Mouse (Mus musculus): Measurements from ENCODE around the gene Oxt. TPM values are rescaled to one million over a fixed set of nuclear protein-coding genes. Genes with fewer than 3 reads are reported as not detected.

Gene Oxt
- polyA plus RNA-seq (2012), result not detected in 2 replicates

DNA sequence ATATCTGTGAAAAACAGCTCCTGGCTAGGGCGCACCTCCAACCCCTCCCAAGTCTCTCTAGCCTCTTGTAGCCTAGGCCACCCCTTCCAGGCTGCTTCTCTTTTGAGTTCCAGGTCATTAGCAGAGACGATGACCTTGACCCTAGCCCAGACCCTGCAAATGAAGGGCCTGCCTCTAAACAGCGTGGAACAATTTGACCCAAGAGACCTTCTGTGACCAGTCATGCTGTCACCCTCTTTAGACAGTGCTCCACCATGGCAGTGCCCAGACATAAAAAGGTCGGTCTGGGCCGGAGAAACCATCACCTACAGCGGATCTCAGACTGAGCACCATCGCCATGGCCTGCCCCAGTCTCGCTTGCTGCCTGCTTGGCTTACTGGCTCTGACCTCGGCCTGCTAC lies at the start of gene Oxt:
TSS of gene Oxt (plus strand) at position 301 of the 400 bp plus-strand sequence.
- TF ChIP-seq TAL1 (IDR thresholded peaks at IDR 0.05; ENCODE audit: low read length), result no peak
- no peak for TF ChIP-seq GATA1 (IDR thresholded peaks at IDR 0.05; ENCODE audit: low read length)
- Histone ChIP-seq H3K36me3 (ENCODE audit: control insufficient read depth) (no peaks in the 10 kb centered on the region), H3K4me3 (replicated peaks) (no peak within 1 kb of the TSS), H3K27me3 (ENCODE audit: control insufficient read depth) (peaks cover 75% of the 10 kb centered on the region), H3K9me3 (ENCODE audit: control insufficient read depth, low read length) (peaks cover 6% of the 10 kb centered on the region; the same call in 1 of the 2 replicates), H3K4me1 (ENCODE audit: control insufficient read depth) (peaks cover 6% of the 10 kb centered on the region)

DNA sequence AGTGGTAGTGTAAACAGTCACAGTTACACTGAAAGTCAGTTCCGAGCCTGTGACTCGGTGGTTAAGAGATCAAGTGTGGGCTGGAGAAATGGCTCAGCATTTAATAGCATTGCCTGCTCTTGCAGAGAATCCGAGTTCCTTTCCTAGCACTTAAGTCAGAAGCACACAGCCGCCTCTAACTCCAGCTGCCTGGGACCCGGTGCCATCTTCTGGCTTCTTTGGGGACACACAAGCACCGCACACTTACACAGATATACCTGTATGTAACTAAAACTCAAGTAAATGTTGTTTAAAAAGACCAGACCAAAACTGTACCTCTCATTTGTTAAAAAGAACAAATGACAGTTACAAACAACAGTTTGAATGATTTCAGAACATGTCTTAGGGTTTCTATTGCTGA lies 47.5 kb upstream of the Oxt start:
- Histone ChIP-seq H3K36me3 (ENCODE audit: control insufficient read depth) (peaks cover 74% of the 10 kb centered on the region), H3K27me3 (ENCODE audit: control insufficient read depth) (no peaks in the 10 kb centered on the region), H3K9me3 (ENCODE audit: control insufficient read depth, low read length) (no peaks in the 10 kb centered on the region), H3K4me1 (ENCODE audit: control insufficient read depth) (no peaks in the 10 kb centered on the region), H3K4me3 (replicated peaks) (no peak overlapping the region)
- no peak for TF ChIP-seq TAL1 (IDR thresholded peaks at IDR 0.05; ENCODE audit: low read length)
- TF ChIP-seq GATA1 (IDR thresholded peaks at IDR 0.05; ENCODE audit: low read length), result no peak

DNA sequence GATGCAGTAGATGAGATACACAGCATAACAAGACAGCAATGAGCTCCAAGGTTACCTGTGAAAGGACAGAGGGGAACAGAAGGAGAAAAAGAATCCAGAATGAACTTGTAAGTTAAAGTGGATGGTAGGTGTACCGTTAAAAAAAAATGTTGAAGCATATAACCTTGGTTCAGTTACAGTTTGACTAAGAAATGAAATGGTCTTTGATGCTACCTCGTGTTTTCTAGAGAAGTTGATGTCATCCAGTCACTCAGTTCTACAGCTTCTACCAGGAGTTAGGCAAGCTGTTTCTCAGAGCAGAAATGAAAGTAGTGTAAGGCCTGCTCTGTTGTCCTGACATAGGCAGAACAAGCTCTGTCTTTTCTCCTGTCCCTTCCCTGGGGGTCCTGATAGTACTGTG lies 46.7 kb upstream of the Oxt start:
- no peaks in the 10 kb centered on the region for H3K9me3 ChIP-seq (ENCODE audit: control insufficient read depth, low read length)
- H3K4me1 ChIP-seq (ENCODE audit: control insufficient read depth), result no peaks in the 10 kb centered on the region

DNA sequence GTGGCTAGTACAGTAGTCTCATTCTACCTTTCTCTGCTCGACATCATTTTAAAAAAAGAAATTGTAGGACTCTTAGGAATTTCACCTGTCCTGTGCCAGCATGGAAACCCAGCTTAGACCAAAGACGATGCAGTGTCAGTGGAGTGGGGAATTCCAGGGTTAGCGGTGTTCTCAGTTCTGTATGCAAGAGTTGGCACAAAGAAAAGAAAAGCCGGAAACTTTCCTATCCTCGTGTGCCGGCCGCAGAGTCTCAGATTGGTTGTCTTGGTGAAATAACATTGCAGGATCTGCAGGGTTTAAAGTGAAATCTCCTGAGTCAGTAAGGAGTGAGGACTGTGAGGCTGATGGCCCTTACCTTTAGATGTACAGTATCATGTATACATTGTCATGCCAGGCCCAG lies 46.0 kb upstream of the Oxt start:
- H3K36me3 ChIP-seq (ENCODE audit: control insufficient read depth), result peaks cover 72% of the 10 kb centered on the region
- no peak overlapping the region for H3K4me3 ChIP-seq (replicated peaks)
- no peaks in the 10 kb centered on the region for H3K4me1 ChIP-seq (ENCODE audit: control insufficient read depth)
- TF ChIP-seq TAL1 (IDR thresholded peaks at IDR 0.05; ENCODE audit: low read length) (no peak), GATA1 (IDR thresholded peaks at IDR 0.05; ENCODE audit: low read length) (no peak)
- no peaks in the 10 kb centered on the region for H3K9me3 ChIP-seq (ENCODE audit: control insufficient read depth, low read length)
- no peaks in the 10 kb centered on the region for H3K27me3 ChIP-seq (ENCODE audit: control insufficient read depth)

More for the DNA sequence above, 46.7 kb upstream of the Oxt start:
- Histone ChIP-seq H3K4me3 (replicated peaks) (no peak overlapping the region), H3K36me3 (ENCODE audit: control insufficient read depth) (peaks cover 73% of the 10 kb centered on the region), H3K27me3 (ENCODE audit: control insufficient read depth) (no peaks in the 10 kb centered on the region)
- no peak for TF ChIP-seq TAL1 (IDR thresholded peaks at IDR 0.05; ENCODE audit: low read length)

DNA sequence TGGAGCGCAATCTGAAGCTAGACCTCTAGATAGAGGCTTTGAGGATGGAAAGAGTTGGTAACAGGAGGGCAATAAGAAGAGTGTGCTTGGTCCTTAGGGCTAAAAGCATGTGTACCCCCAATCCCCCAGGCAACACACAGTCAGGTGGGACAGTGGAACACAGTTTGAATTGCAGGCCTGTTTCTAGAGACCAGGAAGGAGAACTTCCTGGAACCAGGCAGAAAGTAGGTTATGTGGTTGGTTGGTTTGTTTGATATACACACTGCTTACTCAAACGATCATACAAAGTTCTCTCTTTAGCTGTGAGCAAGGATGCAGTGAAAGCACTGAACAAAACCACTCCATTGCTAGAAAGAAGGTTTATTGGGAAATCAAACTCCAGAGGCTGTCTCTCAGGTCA lies 43.8 kb upstream of the Oxt start:
- Histone ChIP-seq H3K4me3 (replicated peaks) (no peak overlapping the region), H3K36me3 (ENCODE audit: control insufficient read depth) (peaks cover 77% of the 10 kb centered on the region), H3K9me3 (ENCODE audit: control insufficient read depth, low read length) (no peaks in the 10 kb centered on the region), H3K4me1 (ENCODE audit: control insufficient read depth) (no peaks in the 10 kb centered on the region), H3K27me3 (ENCODE audit: control insufficient read depth) (no peaks in the 10 kb centered on the region)
- TF ChIP-seq GATA1 (IDR thresholded peaks at IDR 0.05; ENCODE audit: low read length) (no peak), TAL1 (IDR thresholded peaks at IDR 0.05; ENCODE audit: low read length) (no peak)

DNA sequence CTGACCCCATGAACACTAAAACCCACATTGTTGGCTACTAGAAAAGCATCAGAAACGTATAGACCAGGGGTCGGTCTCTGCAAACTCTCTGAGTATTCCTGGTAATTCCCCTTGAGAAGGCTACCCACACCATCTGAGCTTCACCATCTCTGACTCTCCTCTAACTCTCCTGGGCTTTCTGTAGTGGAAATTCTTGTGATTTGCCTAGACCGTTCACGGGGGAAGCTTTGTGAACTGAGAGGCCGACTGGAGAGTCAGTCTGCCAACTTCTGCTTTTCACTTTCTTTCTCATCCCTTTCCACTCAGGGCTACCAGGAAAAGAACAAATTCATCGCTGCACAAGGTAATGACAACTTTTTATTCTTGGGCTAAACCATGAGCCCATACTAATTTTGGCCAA lies 41.0 kb upstream of the Oxt start:
- H3K4me1 ChIP-seq (ENCODE audit: control insufficient read depth), result no peaks in the 10 kb centered on the region
- peaks cover 84% of the 10 kb centered on the region for H3K36me3 ChIP-seq (ENCODE audit: control insufficient read depth)
- TF ChIP-seq TAL1 (IDR thresholded peaks at IDR 0.05; ENCODE audit: low read length), result no peak
- TF ChIP-seq GATA1 (IDR thresholded peaks at IDR 0.05; ENCODE audit: low read length), result no peak
- no peaks in the 10 kb centered on the region for H3K27me3 ChIP-seq (ENCODE audit: control insufficient read depth)
- H3K4me3 ChIP-seq (replicated peaks), result no peak overlapping the region
- no peaks in the 10 kb centered on the region for H3K9me3 ChIP-seq (ENCODE audit: control insufficient read depth, low read length)

DNA sequence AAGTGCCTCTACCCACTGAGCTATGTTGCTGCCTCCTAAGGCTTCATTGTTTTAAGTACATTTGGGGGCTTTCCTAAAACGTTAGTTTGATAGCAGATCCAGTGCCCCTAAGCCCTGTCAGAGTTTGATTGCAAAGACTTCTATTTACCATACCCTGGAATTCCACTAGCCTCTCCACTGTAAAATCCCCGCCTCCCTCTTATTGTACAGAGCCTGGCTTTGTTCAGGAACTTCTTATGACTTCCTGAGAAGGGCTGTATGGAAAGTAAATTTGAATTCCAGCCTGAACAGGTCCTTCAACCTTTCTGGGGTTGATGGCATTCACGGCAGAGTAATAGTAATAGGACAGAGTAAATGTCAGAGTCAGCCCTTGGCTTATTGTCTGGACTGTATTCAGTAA lies 39.1 kb upstream of the Oxt start:
- no peaks in the 10 kb centered on the region for H3K4me1 ChIP-seq (ENCODE audit: control insufficient read depth)
- peaks cover 90% of the 10 kb centered on the region for H3K36me3 ChIP-seq (ENCODE audit: control insufficient read depth)
- H3K4me3 ChIP-seq (replicated peaks), result no peak overlapping the region
- no peaks in the 10 kb centered on the region for H3K27me3 ChIP-seq (ENCODE audit: control insufficient read depth)
- H3K9me3 ChIP-seq (ENCODE audit: control insufficient read depth, low read length), result no peaks in the 10 kb centered on the region
- TF ChIP-seq TAL1 (IDR thresholded peaks at IDR 0.05; ENCODE audit: low read length) (no peak), GATA1 (IDR thresholded peaks at IDR 0.05; ENCODE audit: low read length) (no peak)

DNA sequence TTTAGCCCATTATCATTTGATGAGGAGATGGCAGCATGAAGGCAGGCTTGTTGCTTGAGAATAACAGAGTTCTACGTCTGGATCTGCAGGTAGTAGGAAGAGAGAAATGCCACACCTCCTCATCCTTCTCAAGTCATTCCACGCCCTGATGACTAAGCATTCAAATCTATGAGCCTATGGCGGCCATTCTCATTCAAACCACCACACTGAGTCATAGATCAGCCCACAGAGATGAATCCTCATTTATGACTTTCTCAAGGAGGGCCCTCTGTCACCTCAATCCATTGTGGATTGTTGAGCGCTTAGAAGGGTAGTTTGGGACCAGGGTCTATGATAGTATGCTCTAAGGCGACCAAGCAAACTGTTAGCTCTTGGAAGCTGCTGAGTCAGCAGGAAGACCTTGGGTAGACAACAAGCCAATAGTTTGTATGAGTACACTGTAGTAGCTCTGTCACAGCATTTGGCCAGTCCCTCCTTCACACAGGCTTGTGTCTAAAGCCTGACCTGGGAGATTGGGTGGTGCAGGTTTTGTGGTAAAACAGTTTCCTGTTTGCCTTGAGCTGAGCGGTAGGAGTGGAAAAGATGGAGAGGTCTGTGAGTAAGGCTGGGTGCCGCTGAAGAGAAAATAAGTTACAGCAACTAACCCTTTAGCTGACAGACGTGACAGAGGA lies 37.0 kb upstream of the Oxt start:
- peaks cover 93% of the 10 kb centered on the region for H3K36me3 ChIP-seq (ENCODE audit: control insufficient read depth)
- H3K4me1 ChIP-seq (ENCODE audit: control insufficient read depth), result no peaks in the 10 kb centered on the region
- H3K27me3 ChIP-seq (ENCODE audit: control insufficient read depth), result no peaks in the 10 kb centered on the region
- TF ChIP-seq TAL1 (IDR thresholded peaks at IDR 0.05; ENCODE audit: low read length), result no peak
- no peak for TF ChIP-seq GATA1 (IDR thresholded peaks at IDR 0.05; ENCODE audit: low read length)
- H3K4me3 ChIP-seq (replicated peaks), result no peak overlapping the region
- no peaks in the 10 kb centered on the region for H3K9me3 ChIP-seq (ENCODE audit: control insufficient read depth, low read length)

DNA sequence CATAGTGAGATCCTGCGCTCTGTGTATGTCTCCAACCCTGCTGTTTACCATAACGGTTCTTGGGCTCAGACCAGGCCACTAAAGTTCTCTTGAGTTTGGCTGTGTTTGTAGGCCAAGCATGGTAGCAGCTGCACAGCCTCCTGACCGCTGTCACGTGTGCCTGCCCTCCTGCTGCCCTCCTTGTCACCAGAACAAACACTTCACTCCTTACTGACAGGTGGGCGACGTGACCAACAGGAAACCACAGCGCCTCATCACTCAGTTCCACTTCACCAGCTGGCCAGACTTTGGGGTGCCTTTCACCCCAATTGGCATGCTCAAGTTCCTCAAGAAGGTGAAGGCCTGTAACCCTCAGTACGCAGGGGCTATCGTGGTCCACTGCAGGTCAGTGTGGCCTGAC lies 35.7 kb upstream of the Oxt start:
- no peaks in the 10 kb centered on the region for H3K27me3 ChIP-seq (ENCODE audit: control insufficient read depth)
- no peaks in the 10 kb centered on the region for H3K9me3 ChIP-seq (ENCODE audit: control insufficient read depth, low read length)
- peaks cover under 1% of the 10 kb centered on the region for H3K4me1 ChIP-seq (ENCODE audit: control insufficient read depth)
- peaks cover 95% of the 10 kb centered on the region for H3K36me3 ChIP-seq (ENCODE audit: control insufficient read depth)
- no peak for TF ChIP-seq GATA1 (IDR thresholded peaks at IDR 0.05; ENCODE audit: low read length)
- no peak for TF ChIP-seq TAL1 (IDR thresholded peaks at IDR 0.05; ENCODE audit: low read length)
- H3K4me3 ChIP-seq (replicated peaks), result no peak overlapping the region

DNA sequence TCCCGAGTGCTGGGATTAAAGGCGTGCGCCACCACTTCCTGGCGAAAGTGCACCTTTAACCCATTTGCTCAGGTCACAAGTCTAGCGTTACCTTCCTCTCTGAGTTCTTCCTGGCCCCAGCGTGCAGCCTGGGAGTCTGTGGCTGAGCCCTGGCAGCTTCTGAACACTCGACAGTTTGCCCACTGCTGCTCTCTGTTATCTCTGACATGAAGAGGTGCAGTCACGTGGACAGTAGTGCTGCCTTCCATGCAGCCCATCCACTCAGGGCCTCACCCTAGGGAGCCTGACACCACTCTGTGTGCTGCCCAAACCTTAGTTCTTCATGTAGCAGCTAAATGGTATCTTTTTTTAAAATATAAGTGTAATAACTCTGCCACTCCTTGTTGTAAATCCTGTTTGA lies 29.0 kb upstream of the Oxt start:
- Histone ChIP-seq H3K27me3 (ENCODE audit: control insufficient read depth) (no peaks in the 10 kb centered on the region), H3K9me3 (ENCODE audit: control insufficient read depth, low read length) (no peaks in the 10 kb centered on the region), H3K4me1 (ENCODE audit: control insufficient read depth) (peaks cover 13% of the 10 kb centered on the region), H3K4me3 (replicated peaks) (no peak overlapping the region), H3K36me3 (ENCODE audit: control insufficient read depth) (peaks cover 95% of the 10 kb centered on the region)
- TF ChIP-seq TAL1 (IDR thresholded peaks at IDR 0.05; ENCODE audit: low read length) (no peak), GATA1 (IDR thresholded peaks at IDR 0.05; ENCODE audit: low read length) (no peak)
